Mouse (Mus musculus) naive thymus-derived CD4-positive, alpha-beta T cell, adult 2 months (primary cell): ENCODE results near the gene H3f3b.

Experiments used
- DNase-seq: peaks from one replicate; pipeline ENCODE4 v3.0.0-alpha.2; 2011; ENCODE audit warnings: low read depth

The H3f3b gene

GRCm38 (mm10) chr11:116001725-116002124 lies 26.0 kb downstream of the H3f3b start:
- DNase-seq, result no peak

- DNase-seq, result no peak
Observed at GRCm38 (mm10) chr11:116000607-116001006, 27.2 kb downstream of the H3f3b start.

- peak; percentile 88 for DNase-seq
Observed at GRCm38 (mm10) chr11:115999538-116000143, 28.1 kb downstream of the H3f3b start.

- no peak for DNase-seq
Observed at GRCm38 (mm10) chr11:115999027-115999426, 28.7 kb downstream of the H3f3b start.

GRCm38 (mm10) chr11:115997662-115998061 lies 30.1 kb downstream of the H3f3b start:
- DNase-seq, result no peak

GRCm38 (mm10) chr11:115997047-115997446 lies 30.7 kb downstream of the H3f3b start:
- no peak for DNase-seq

- DNase-seq, result no peak
Observed at GRCm38 (mm10) chr11:115995256-115995655, 32.5 kb downstream of the H3f3b start.

GRCm38 (mm10) chr11:115992098-115992497 lies 35.7 kb downstream of the H3f3b start:
- DNase-seq, result no peak

GRCm38 (mm10) chr11:115989686-115990085 lies 38.1 kb downstream of the H3f3b start:
- DNase-seq, result no peak

GRCm38 (mm10) chr11:115983291-115983690 lies 44.5 kb downstream of the H3f3b start:
- no peak for DNase-seq

GRCm38 (mm10) chr11:115982472-115982871 lies 45.3 kb downstream of the H3f3b start:
- DNase-seq, result no peak

GRCm38 (mm10) chr11:115975544-115975943 lies 52.2 kb downstream of the H3f3b start:
- DNase-seq, result no peak

- DNase-seq, result no peak
Observed at GRCm38 (mm10) chr11:115975083-115975420, 52.7 kb downstream of the H3f3b start.

- DNase-seq, result peak; percentile 57
Observed at GRCm38 (mm10) chr11:115974309-115975082, 53.3 kb downstream of the H3f3b start, which contains the start of gene Itgb4. Itgb4 (plus strand) TSS chr11:115974709.
